Mouse (Mus musculus) MEL (cell line): Measurements from ENCODE around the gene Lmf2. TPM values are rescaled to one million over a fixed set of nuclear protein-coding genes. Genes with fewer than 3 reads are reported as not detected.

ENCODE experiments used
- DNase-seq: peaks from one replicate; pipeline ENCODE4 v3.0.0; 2011; ENCODE audit warnings: low read depth, low spot score
- H3K27ac ChIP-seq: 2 replicates; pipeline ENCODE4 v1.5.1; 2012; ENCODE audit warnings: low read depth, mild to moderate bottlenecking, control low read depth, low read length, moderate library complexity; ENCODE audit not compliant: control insufficient read depth
- H3K27me3 ChIP-seq, 2 experiments: fragments of 150-350 bp in 1 of 2; sonication (generic) in 1 of 2; 2 replicates each; pipeline ENCODE4 v1.6.1; 2012; ENCODE audit warnings: low read length in 2 of 2, mild to moderate bottlenecking in 2 of 2, improper control_type of control experiment in 1 of 2, moderate library complexity in 1 of 2; ENCODE audit not compliant: insufficient read depth in 2 of 2, control insufficient read depth in 1 of 2
- H3K36me3 ChIP-seq, 2 experiments: 2 replicates each; pipeline ENCODE4 v1.6.1; 2012 to 2014; ENCODE audit warnings: low read length in 2 of 2, improper control_type of control experiment in 1 of 2, inconsistent platforms in 1 of 2, mild to moderate bottlenecking in 1 of 2; ENCODE audit not compliant: insufficient read depth in 2 of 2, control insufficient read depth in 1 of 2
- H3K4me1 ChIP-seq, 2 experiments: fragments of 150-350 bp in 1 of 2; sonication (generic) in 1 of 2; 2 replicates each; pipeline ENCODE4 v1.6.1; 2012; ENCODE audit warnings: low read length in 2 of 2, improper control_type of control experiment in 1 of 2, mild to moderate bottlenecking in 1 of 2; ENCODE audit not compliant: insufficient read depth in 2 of 2, control insufficient read depth in 1 of 2
- H3K4me3 ChIP-seq, 2 experiments: fragments of 150-350 bp in 1 of 2; sonication (generic) in 1 of 2; 2 replicates each; pipeline ENCODE4 v1.5.1; 2012; ENCODE audit warnings: low read depth in 2 of 2, low read length in 2 of 2, mild to moderate bottlenecking in 2 of 2, moderate library complexity in 2 of 2, control low read depth in 1 of 2, improper control_type of control experiment in 1 of 2; ENCODE audit not compliant: control insufficient read depth in 1 of 2, insufficient read depth in 1 of 2
- H3K79me2 ChIP-seq: 2 replicates; pipeline ENCODE4 v1.6.1; 2012; ENCODE audit warnings: mild to moderate bottlenecking, low read length, moderate library complexity; ENCODE audit not compliant: control insufficient read depth, poor library complexity, insufficient read depth
- H3K9ac ChIP-seq: 2 replicates; pipeline ENCODE4 v1.6.1; 2012; ENCODE audit warnings: low read depth, mild to moderate bottlenecking, control low read depth, low read length, moderate library complexity; ENCODE audit not compliant: control insufficient read depth, poor library complexity, severe bottlenecking
- H3K9me3 ChIP-seq: fragments of 150-350 bp; sonication (generic); replicated peaks from 2 replicates; pipeline ENCODE4 v1.6.1; 2012; ENCODE audit warnings: mild to moderate bottlenecking, low read length, improper control_type of control experiment, moderate library complexity; ENCODE audit not compliant: insufficient read depth
- BHLHE40 ChIP-seq: IDR thresholded peaks from 2 replicates; pipeline ENCODE4 v1.6.1; 2012; ENCODE audit warnings: low read depth, mild to moderate bottlenecking, inconsistent platforms, low read length, improper control_type of control experiment, borderline replicate concordance
- CHD1 ChIP-seq: IDR thresholded peaks from 2 replicates; pipeline ENCODE4 v1.6.1; 2012; ENCODE audit warnings: low read depth, mild to moderate bottlenecking, inconsistent platforms, low read length, improper control_type of control experiment
- CTCF ChIP-seq, 3 experiments: IDR thresholded peaks in 2 of 3; conservative IDR thresholded peaks in 1 of 3; 2 replicates each; pipeline ENCODE4 v1.5.1; 2011 to 2012; ENCODE audit warnings: low read length in 3 of 3, low read depth in 2 of 3, mild to moderate bottlenecking in 2 of 3, improper control_type of control experiment in 1 of 3, inconsistent platforms in 1 of 3, mixed read lengths in 1 of 3, moderate library complexity in 1 of 3; ENCODE audit not compliant: control insufficient read depth in 1 of 3, insufficient read depth in 1 of 3, poor library complexity in 1 of 3, severe bottlenecking in 1 of 3
- E2F4 ChIP-seq: IDR thresholded peaks from 2 replicates; pipeline ENCODE4 v1.6.1; 2011; ENCODE audit warnings: low read depth, low read length, improper control_type of control experiment, borderline replicate concordance
- ELF1 ChIP-seq: IDR thresholded peaks from 2 replicates; pipeline ENCODE4 v1.6.1; 2014; ENCODE audit warnings: low read depth, mild to moderate bottlenecking, inconsistent platforms, low read length, improper control_type of control experiment, moderate library complexity
- EP300 ChIP-seq, 2 experiments: IDR thresholded peaks; 2 replicates each; pipeline ENCODE4 v1.6.1; 2011; ENCODE audit warnings: improper control_type of control experiment in 2 of 2, low read length in 2 of 2, low read depth in 1 of 2, mild to moderate bottlenecking in 1 of 2
- ETS1 ChIP-seq: IDR thresholded peaks from 2 replicates; pipeline ENCODE4 v1.6.1; 2012; ENCODE audit warnings: low read depth, mild to moderate bottlenecking, inconsistent platforms, low read length, improper control_type of control experiment, moderate library complexity
- GABPA ChIP-seq: IDR thresholded peaks from 2 replicates; pipeline ENCODE4 v1.6.1; 2012; ENCODE audit warnings: low read depth, mild to moderate bottlenecking, inconsistent platforms, low read length, improper control_type of control experiment, moderate library complexity
- GATA1 ChIP-seq: IDR thresholded peaks from 2 replicates; pipeline ENCODE4 v1.6.1; 2011; ENCODE audit warnings: low read depth, low read length, improper control_type of control experiment
- HCFC1 ChIP-seq: IDR thresholded peaks from 2 replicates; pipeline ENCODE4 v1.6.1; 2012; ENCODE audit warnings: low read depth, mild to moderate bottlenecking, inconsistent platforms, low read length, improper control_type of control experiment, moderate library complexity
- JUND ChIP-seq: IDR thresholded peaks from 2 replicates; pipeline ENCODE4 v1.6.1; 2011; ENCODE audit warnings: low read depth, mild to moderate bottlenecking, improper control_type of control experiment, low read length
- MAFK ChIP-seq: IDR thresholded peaks from 2 replicates; pipeline ENCODE4 v1.6.1; 2011; ENCODE audit warnings: low read depth, mild to moderate bottlenecking, low read length, improper control_type of control experiment, borderline replicate concordance
- MAZ ChIP-seq: IDR thresholded peaks from 2 replicates; pipeline ENCODE4 v1.6.1; 2012; ENCODE audit warnings: low read depth, mild to moderate bottlenecking, inconsistent platforms, low read length, improper control_type of control experiment
- MEF2A ChIP-seq: IDR thresholded peaks from 2 replicates; pipeline ENCODE4 v1.6.1; 2014; ENCODE audit warnings: low read depth, mild to moderate bottlenecking, inconsistent platforms, low read length, improper control_type of control experiment; ENCODE audit not compliant: poor library complexity, insufficient replicate concordance, severe bottlenecking; ENCODE audit errors: extremely low read depth
- MXI1 ChIP-seq: IDR thresholded peaks from 2 replicates; pipeline ENCODE4 v1.6.1; 2011; ENCODE audit warnings: mild to moderate bottlenecking, low read depth, low read length, improper control_type of control experiment
- MYC ChIP-seq: IDR thresholded peaks from 2 replicates; pipeline ENCODE4 v1.6.1; 2011; ENCODE audit warnings: low read depth, mild to moderate bottlenecking, low read length, improper control_type of control experiment, moderate library complexity
- NELFE ChIP-seq: IDR thresholded peaks from 2 replicates; pipeline ENCODE4 v1.6.1; 2011; ENCODE audit warnings: low read depth, low read length, improper control_type of control experiment
- POLR2AphosphoS2 ChIP-seq: IDR thresholded peaks from 2 replicates; pipeline ENCODE4 v1.6.1; 2011; ENCODE audit warnings: low read length, improper control_type of control experiment
- POLR2AphosphoS5 ChIP-seq: IDR thresholded peaks from 2 replicates; pipeline ENCODE4 v1.6.1; 2012; ENCODE audit warnings: low read depth, borderline replicate concordance, mild to moderate bottlenecking, inconsistent platforms, low read length, moderate library complexity, mixed read lengths
- RAD21 ChIP-seq: IDR thresholded peaks from 2 replicates; pipeline ENCODE4 v1.6.1; 2011; ENCODE audit warnings: mild to moderate bottlenecking, low read depth, low read length, improper control_type of control experiment
- RCOR1 ChIP-seq: IDR thresholded peaks from 2 replicates; pipeline ENCODE4 v1.6.1; 2012; ENCODE audit warnings: low read depth, mild to moderate bottlenecking, inconsistent platforms, low read length, improper control_type of control experiment
- SMC3 ChIP-seq: IDR thresholded peaks from 2 replicates; pipeline ENCODE4 v1.6.1; 2011; ENCODE audit warnings: low read depth, low read length, improper control_type of control experiment
- TAL1 ChIP-seq: IDR thresholded peaks from 2 replicates; pipeline ENCODE4 v1.6.1; 2012; ENCODE audit warnings: mild to moderate bottlenecking, inconsistent platforms, low read length, moderate library complexity, mixed read lengths
- TCF12 ChIP-seq: IDR thresholded peaks from 2 replicates; pipeline ENCODE4 v1.6.1; 2014; ENCODE audit warnings: low read depth, mild to moderate bottlenecking, inconsistent platforms, low read length, improper control_type of control experiment, moderate library complexity
- UBTF ChIP-seq: IDR thresholded peaks from 2 replicates; pipeline ENCODE4 v1.6.1; 2012; ENCODE audit warnings: low read depth, mild to moderate bottlenecking, inconsistent platforms, low read length, improper control_type of control experiment, moderate library complexity, borderline replicate concordance; ENCODE audit not compliant: insufficient read depth
- USF1 ChIP-seq: IDR thresholded peaks from 2 replicates; pipeline ENCODE4 v1.6.1; 2014; ENCODE audit warnings: low read depth, mild to moderate bottlenecking, inconsistent platforms, low read length, improper control_type of control experiment, moderate library complexity
- USF2 ChIP-seq, 2 experiments: IDR thresholded peaks; 2 replicates each; pipeline ENCODE4 v1.6.1; 2011 to 2012; ENCODE audit warnings: improper control_type of control experiment in 2 of 2, low read length in 2 of 2, borderline replicate concordance in 1 of 2, inconsistent platforms in 1 of 2, low read depth in 1 of 2, mild to moderate bottlenecking in 1 of 2; ENCODE audit not compliant: insufficient read depth in 1 of 2
- ZC3H11A ChIP-seq: IDR thresholded peaks from 2 replicates; pipeline ENCODE4 v1.6.1; 2012; ENCODE audit warnings: low read depth, mild to moderate bottlenecking, inconsistent platforms, low read length, improper control_type of control experiment
- ZKSCAN1 ChIP-seq: IDR thresholded peaks from 2 replicates; pipeline ENCODE4 v1.6.1; 2012; ENCODE audit warnings: low read depth, mild to moderate bottlenecking, inconsistent platforms, low read length, improper control_type of control experiment, moderate library complexity
- ZMIZ1 ChIP-seq: IDR thresholded peaks from 2 replicates; pipeline ENCODE4 v1.6.1; 2012; ENCODE audit warnings: low read depth, mild to moderate bottlenecking, inconsistent platforms, low read length, improper control_type of control experiment, moderate library complexity
- ZNF384 ChIP-seq: IDR thresholded peaks from 2 replicates; pipeline ENCODE4 v1.6.1; 2012; ENCODE audit warnings: low read depth, mild to moderate bottlenecking, inconsistent platforms, low read length, improper control_type of control experiment
- polyA plus RNA-seq, 2 experiments: library from polyadenylated mRNA; stranded (reverse) in 1 of 2; unstranded in 1 of 2; fragments of >175 nt in 1 of 2; fragments of >200 nt in 1 of 2; gene quantifications; 2 replicates each; pipeline versions ENCODE4 v1.2.1 to v1.2.4; 2012; ENCODE audit warnings: low replicate concordance in 2 of 2, low read depth in 1 of 2; ENCODE audit not compliant: insufficient read length in 2 of 2, insufficient read depth in 1 of 2, missing spikeins in 1 of 2
- total RNA-seq: library from RNA; depleted of rRNA; stranded (reverse); fragments of 300-350 nt; gene quantifications from 2 replicates; pipeline ENCODE4 v1.2.3, GENCODE M21; 2012

Lmf2 gene
- total and polyA plus RNA-seq, 3 experiments: 14.5 to 52.0 TPM; not detected in 1

DNA sequence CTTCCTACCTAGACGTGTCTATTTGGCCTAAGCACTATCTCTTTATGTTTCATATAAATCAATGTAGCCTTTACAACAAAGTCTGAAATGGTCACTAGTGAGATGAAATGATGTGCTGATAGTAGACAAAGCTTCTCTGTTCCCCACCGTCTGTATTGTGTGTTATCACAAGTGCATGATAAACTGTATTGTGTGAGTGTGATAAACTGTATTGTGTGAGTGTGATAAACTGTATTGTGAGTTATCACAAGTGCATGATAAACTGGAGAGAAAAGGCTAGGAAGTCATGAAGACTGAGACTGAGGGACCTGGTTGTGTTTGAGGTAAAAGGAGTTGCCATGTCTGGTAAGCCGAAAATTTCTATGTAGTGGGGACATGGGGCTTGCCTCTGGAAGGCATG lies 3.3 kb upstream of the Lmf2 start:
- Histone ChIP-seq H3K4me1 (peaks cover 21% of the 10 kb centered on the region in 2 experiments), H3K9ac (no peak overlapping the region), H3K4me3 (no peak overlapping the region), H3K36me3 (peaks cover 5 to 28% of the 10 kb centered on the region in 2 experiments), H3K79me2 (peaks cover 51% of the 10 kb centered on the region), H3K27ac (peak overlapping the region; percentile 21), H3K9me3 (no peaks in the 10 kb centered on the region), H3K27me3 (no peaks in the 10 kb centered on the region)
- DNase-seq: no peak
- TF ChIP-seq TCF12 (peak; percentile 72; the same call in 1 of the 2 replicates), UBTF (no peak), GATA1 (peak; percentile 82), EP300 (IDR thresholded peaks at IDR 0.05; ENCODE audit: low read depth in 1 of 2, low read length in 2 of 2) (peak; percentile 56 to 79)

DNA sequence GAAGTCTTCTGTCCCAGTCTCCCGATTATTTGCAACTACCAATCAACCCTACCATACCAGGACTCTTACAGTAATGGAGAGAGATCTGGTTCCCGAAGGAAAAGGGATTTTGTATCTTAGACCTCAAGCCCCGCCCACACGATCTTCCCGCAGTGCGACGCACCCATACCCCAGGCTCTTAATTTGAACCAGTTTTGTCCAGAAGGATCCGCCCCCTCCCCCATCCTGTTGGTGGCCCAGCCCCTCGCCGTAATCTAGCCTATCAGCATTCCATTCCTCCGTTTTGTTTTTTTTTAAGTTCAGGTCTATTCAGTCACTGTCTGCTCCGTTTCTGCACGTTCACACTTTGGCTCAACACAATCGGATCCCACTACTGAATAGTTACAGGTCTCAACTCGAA lies 913 bp upstream of the Lmf2 start:
- peak; percentile 97 for DNase-seq
- Histone ChIP-seq H3K27me3 (no peaks in the 10 kb centered on the region), H3K79me2 (peaks cover 49% of the 10 kb centered on the region), H3K36me3 (peaks cover 5 to 28% of the 10 kb centered on the region in 2 experiments), H3K9me3 (no peaks in the 10 kb centered on the region), H3K4me3 (peak overlapping the region; percentile 88 to 97), H3K27ac (peak overlapping the region; percentile 89), H3K4me1 (peaks cover 21% of the 10 kb centered on the region in 2 experiments), H3K9ac (peak overlapping the region; percentile 96)
- TF ChIP-seq RAD21 (no peak), MEF2A (no peak), E2F4 (no peak), CTCF (IDR thresholded peaks at IDR 0.05 in 2 of 3, conservative IDR thresholded peaks at IDR 0.05 in 1 of 3; ENCODE audit: control insufficient read depth in 1 of 3, insufficient read depth in 1 of 3, low read depth in 2 of 3, low read length in 3 of 3, poor library complexity in 1 of 3, severe bottlenecking in 1 of 3) (no peak), ZC3H11A (no peak), POLR2AphosphoS2 (no peak), BHLHE40 (0 out of 2 replicates have a peak, but pooled peaks have one; percentile 41), TAL1 (no peak), ETS1 (no peak), MAFK (no peak), MAZ (peak; percentile 51; the same call in 1 of the 2 replicates), ZNF384 (peak; percentile 95), MYC (no peak), ZKSCAN1 (no peak), CHD1 (no peak), JUND (no peak), POLR2AphosphoS5 (no peak), HCFC1 (peak; percentile 74), SMC3 (no peak), ELF1 (no peak), TCF12 (0 out of 2 replicates have a peak, but pooled peaks have one; percentile 34), ZMIZ1 (no peak; the same call in 1 of the 2 replicates), GABPA (no peak), USF2 (IDR thresholded peaks at IDR 0.05; ENCODE audit: borderline replicate concordance in 1 of 2, insufficient read depth in 1 of 2, low read depth in 1 of 2, low read length in 2 of 2) (no peak), EP300 (IDR thresholded peaks at IDR 0.05; ENCODE audit: low read depth in 1 of 2, low read length in 2 of 2) (peak in 1 of 2 experiments; percentile 20; a peak in 1 of 4 replicates), RCOR1 (no peak), NELFE (peak; percentile 46), MXI1 (peak; percentile 76), USF1 (no peak)
